In genomic region chr7:19822193-19822592, GRCm38 (mm10) we compare ENCODE assay signal across 8 mouse cellular contexts. TPM values are rescaled to one million over a fixed set of nuclear protein-coding genes. Genes with fewer than 3 reads are reported as not detected.
DNase-seq lines count a peak whose midpoint lies in the region; ATAC-seq and TF ChIP-seq lines count a peak whose summit lies in the region.

No protein-coding gene starts in this region.

- peak overlapping the region; percentile 86 for H3K27ac ChIP-seq in gastrocnemius, adult 2 months
- H3K27ac ChIP-seq in thymus, adult 2 months (ENCODE audit: control insufficient read depth, insufficient read depth, low read length): no peak overlapping the region
- H3K27ac ChIP-seq in liver, embryonic 11.5 days (ENCODE audit: low read depth, low read length): no peak overlapping the region

- H3K9ac ChIP-seq in liver, embryonic 11.5 days (ENCODE audit: low read depth, low read length): peak overlapping the region; percentile 57

- TF ChIP-seq CTCF in gastrocnemius, adult 2 months (IDR thresholded peaks at IDR 0.05): no peak
- TF ChIP-seq CTCF in thymus, adult 2 months (IDR thresholded peaks at IDR 0.05; ENCODE audit: borderline replicate concordance, control insufficient read depth, extremely low read depth, insufficient read depth, low read length, poor library complexity): no peak

- no peak for TF ChIP-seq POLR2A in thymus, adult 2 months (IDR thresholded peaks at IDR 0.05; ENCODE audit: control insufficient read depth, extremely low read depth, insufficient read depth, low read length, poor library complexity)

- 15% methylated on average over 20 of the region's 20 CpGs for WGBS in thymus, adult 2 months
- 7% methylated on average over 20 of the region's 20 CpGs for WGBS in liver, embryonic 11.5 days

- DNase-seq in gastrocnemius, adult 2 months: peak; percentile 31
- DNase-seq in gastrocnemius, adult 18-20 months (ENCODE audit: low spot score): no peak
- DNase-seq in thymus, adult 2 months: no peak
- no peak for DNase-seq in thymus, postnatal 10 days (ENCODE audit: low spot score in 2 of 2)
- no peak for DNase-seq in liver, embryonic 11.5 days (ENCODE audit: low spot score)
- DNase-seq in embryo, embryonic 11 days: no peak
- no peak for DNase-seq in cerebellum, adult 11 months
- no peak for DNase-seq in ovary, postnatal 14 days (ENCODE audit: low spot score)

- ATAC-seq in liver, embryonic 11.5 days (replicated peaks; ENCODE audit: low FRiP score): no peak

- H3K4me3 ChIP-seq in gastrocnemius, adult 2 months: peak overlapping the region; percentile 79
- peak overlapping the region; percentile 39 for H3K4me3 ChIP-seq in thymus, adult 2 months (ENCODE audit: control insufficient read depth, insufficient read depth, low read length)
- H3K4me3 ChIP-seq in liver, embryonic 11.5 days (ENCODE audit: low read depth, low read length): peak overlapping the region; percentile 44

- peaks cover 2% of the 10 kb centered on the region; the same call in 1 of the 2 replicates for H3K9me3 ChIP-seq in liver, embryonic 11.5 days (ENCODE audit: control insufficient read depth, low read length)

- H3K36me3 ChIP-seq in thymus, adult 2 months (ENCODE audit: control insufficient read depth, insufficient read depth, low read length): no peaks in the 10 kb centered on the region
- no peaks in the 10 kb centered on the region for H3K36me3 ChIP-seq in liver, embryonic 11.5 days (ENCODE audit: control insufficient read depth, insufficient read depth, low read length)

- peaks cover 37% of the 10 kb centered on the region for H3K4me1 ChIP-seq in thymus, adult 2 months (replicated peaks; ENCODE audit: control insufficient read depth, insufficient read depth, low read length)
- peaks cover 13% of the 10 kb centered on the region for H3K4me1 ChIP-seq in liver, embryonic 11.5 days (replicated peaks; ENCODE audit: control insufficient read depth, insufficient read depth, low read length)

- peaks cover 6% of the 10 kb centered on the region; the same call in 1 of the 2 replicates for H3K27me3 ChIP-seq in thymus, adult 2 months (ENCODE audit: control insufficient read depth, insufficient read depth, low read length)
- H3K27me3 ChIP-seq in liver, embryonic 11.5 days (replicated peaks; ENCODE audit: control insufficient read depth, insufficient read depth, low read length): peaks cover 15% of the 10 kb centered on the region

- intact Hi-C loops in gastrocnemius, adult 2 months (cut with DNase I): no loop called here

- H3K4me2 ChIP-seq in liver, embryonic 11.5 days: peak overlapping the region; percentile 66

RNA-seq across cellular contexts. Expression of gene Bcl3, which starts 0.4 kb away (rescaled TPM):
- total RNA-seq in gastrocnemius, adult 2 months (2021): 1 to 10 TPM; 1.3 to 1.5 TPM
- total RNA-seq in gastrocnemius, adult 18-20 months (2021): 1 to 10 TPM; 1.0 to 2.0 TPM
- 54.4 and 67.2 TPM in 2 replicates for polyA plus RNA-seq in thymus, adult 2 months (2012; rRNA removed)
- 5.4 and 7.0 TPM in 2 replicates for polyA plus RNA-seq in liver, embryonic 11.5 days (2014; fragmentation: Nextera tagmentation; extraction: Ambion mirVana)

RNA-seq across cellular contexts. Expression of gene Cblc, which starts 25.6 kb away (rescaled TPM):
- not detected for total RNA-seq in gastrocnemius, adult 2 months (2021)
- not detected for total RNA-seq in gastrocnemius, adult 18-20 months (2021)
- polyA plus RNA-seq in thymus, adult 2 months (2012; rRNA removed): 2.4 and 2.8 TPM in 2 replicates
- polyA plus RNA-seq in liver, embryonic 11.5 days (2014; fragmentation: Nextera tagmentation; extraction: Ambion mirVana): 1.4 TPM in 2 replicates

RNA-seq across cellular contexts. Expression of gene Gm19345, which starts 29.6 kb away (rescaled TPM):
- not detected for total RNA-seq in gastrocnemius, adult 2 months (2021)
- total RNA-seq in gastrocnemius, adult 18-20 months (2021): not detected
- 0.36 and 0.57 TPM in 2 replicates for polyA plus RNA-seq in thymus, adult 2 months (2012; rRNA removed)
- polyA plus RNA-seq in liver, embryonic 11.5 days (2014; fragmentation: Nextera tagmentation; extraction: Ambion mirVana): not detected in 2 replicates

RNA-seq across cellular contexts. Expression of gene Ceacam16, which starts 38.9 kb away (rescaled TPM):
- not detected for total RNA-seq in gastrocnemius, adult 2 months (2021)
- not detected for total RNA-seq in gastrocnemius, adult 18-20 months (2021)
- 3.3 and 3.9 TPM in 2 replicates for polyA plus RNA-seq in thymus, adult 2 months (2012; rRNA removed)
- not detected in 2 replicates for polyA plus RNA-seq in liver, embryonic 11.5 days (2014; fragmentation: Nextera tagmentation; extraction: Ambion mirVana)

RNA-seq across cellular contexts. Expression of gene Bcam, which starts 51.4 kb away (rescaled TPM):
- 10 to 100 TPM; 21.9 to 26.7 TPM for total RNA-seq in gastrocnemius, adult 2 months (2021)
- total RNA-seq in gastrocnemius, adult 18-20 months (2021): 10 to 100 TPM; 17.4 to 28.5 TPM
- polyA plus RNA-seq in thymus, adult 2 months (2012; rRNA removed): 36.4 and 55.5 TPM in 2 replicates
- polyA plus RNA-seq in liver, embryonic 11.5 days (2014; fragmentation: Nextera tagmentation; extraction: Ambion mirVana): 17.5 and 21.8 TPM in 2 replicates
